Mouse (Mus musculus): ENCODE data around the gene Dnah9.

DNA sequence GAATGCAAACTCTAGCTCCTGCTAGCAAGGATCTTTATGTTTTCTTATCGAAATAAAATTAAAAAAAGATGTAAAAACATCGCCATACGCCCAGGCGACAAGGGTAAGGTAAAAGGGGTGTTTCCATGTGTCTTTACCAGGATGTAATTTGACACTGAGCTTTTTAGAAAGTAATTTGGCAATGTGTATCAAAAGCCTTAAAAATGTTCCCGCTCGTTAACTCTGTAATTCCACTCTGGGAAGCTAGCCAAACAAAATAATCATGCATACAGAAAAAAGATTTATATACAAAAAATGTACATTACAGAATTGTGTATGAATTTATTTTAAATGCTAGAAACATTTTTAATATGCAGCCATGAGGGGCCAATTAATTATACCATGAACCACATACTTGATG, 124.7 kb downstream of the Dnah9 start:
- TF ChIP-seq CTCF (conservative IDR thresholded peaks at IDR 0.05; ENCODE audit: insufficient read depth, insufficient read length, low read depth, low read length) (no peak), POLR2A (IDR thresholded peaks at IDR 0.05; ENCODE audit: low read depth, low read length) (no peak)

All from kidney, adult 2 months (tissue).